Mouse (Mus musculus) adrenal gland, postnatal 25 days (tissue): ENCODE results near the gene Sipa1l2. TPM values are rescaled to one million over a fixed set of nuclear protein-coding genes. Genes with fewer than 3 reads are reported as not detected.
"Not testable (repeated sequence)": the region's sequence is repeated elsewhere in the genome, so short reads cannot be mapped to it uniquely, and the experiment has no call there.

Source experiments
- DNase-seq: peaks from one replicate; pipeline ENCODE4 v3.0.0; 2021; ENCODE audit warnings: mixed read lengths
- total RNA-seq: library from RNA; stranded (reverse); gene quantifications from 2 replicates; pipeline ENCODE4 v1.2.3, GENCODE M21; 2021

Gene Sipa1l2
- total RNA-seq, 1 experiment from 2014 or later, result 79.1 TPM

- DNase-seq, result no peak
Measured at GRCm38 (mm10) chr8:125406453-125406852, 163.2 kb downstream of the Sipa1l2 start.

DNA sequence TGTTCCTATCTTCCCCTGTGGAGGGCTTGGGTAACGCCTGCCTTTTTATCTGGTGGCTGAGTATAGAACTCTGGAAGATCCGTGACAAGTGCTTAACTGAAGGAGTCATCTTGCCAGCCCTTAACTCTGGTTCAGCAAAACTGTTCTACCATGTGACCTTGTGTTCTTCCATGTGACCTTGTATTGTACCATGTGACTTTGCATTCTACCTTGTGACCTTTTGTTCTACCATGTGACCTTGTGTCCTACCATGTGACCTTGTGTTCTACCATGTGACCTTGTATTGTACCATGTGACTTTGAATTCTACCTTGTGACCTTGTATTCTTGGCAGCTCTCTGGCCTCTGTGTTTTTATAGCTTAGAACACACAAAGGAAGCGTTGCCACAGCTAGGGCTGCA lies 168.3 kb downstream of the Sipa1l2 start:
- DNase-seq, result no peak

- no peak for DNase-seq
Measured at GRCm38 (mm10) chr8:125397981-125398380, 171.6 kb downstream of the Sipa1l2 start.

DNA sequence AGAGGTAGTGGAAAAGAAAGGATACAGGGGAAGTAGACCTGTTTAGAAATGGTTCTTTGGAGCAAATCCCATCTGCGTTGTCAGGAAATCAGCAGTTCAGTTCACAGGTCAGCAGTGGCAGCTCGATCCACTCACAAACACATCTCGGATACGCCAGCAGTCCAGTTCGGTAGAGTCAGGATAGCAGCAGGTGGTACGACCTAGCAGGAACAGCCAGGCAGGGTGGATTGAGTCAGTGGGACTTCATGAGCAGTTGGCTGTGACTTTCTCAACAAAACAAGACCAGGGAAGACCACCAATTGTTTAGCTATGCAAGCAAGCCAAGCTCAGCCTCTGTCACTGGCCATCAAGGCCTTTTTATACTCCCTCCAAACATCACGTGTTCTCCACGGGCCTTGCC lies 173.9 kb downstream of the Sipa1l2 start:
- not testable (repeated sequence) for DNase-seq

DNA sequence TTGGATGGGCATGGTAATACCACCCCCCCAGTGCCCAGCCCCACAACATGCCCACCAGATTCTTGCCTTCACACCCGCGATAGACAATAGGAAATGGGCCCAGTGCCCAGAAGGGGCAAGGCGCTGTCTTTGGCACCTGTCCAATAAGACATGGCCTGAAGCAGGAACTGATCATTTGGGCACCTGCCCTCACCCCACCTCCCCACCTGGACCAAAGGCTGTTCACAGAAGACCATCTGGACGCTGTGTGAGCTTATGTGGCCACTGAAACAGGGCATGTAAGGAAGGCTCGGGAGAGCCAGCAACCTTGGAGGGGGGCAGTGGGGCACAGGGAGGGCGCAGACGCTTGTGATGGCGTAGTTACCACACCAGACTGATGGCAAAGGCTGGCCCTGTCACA lies 174.6 kb downstream of the Sipa1l2 start:
- no peak for DNase-seq

DNA sequence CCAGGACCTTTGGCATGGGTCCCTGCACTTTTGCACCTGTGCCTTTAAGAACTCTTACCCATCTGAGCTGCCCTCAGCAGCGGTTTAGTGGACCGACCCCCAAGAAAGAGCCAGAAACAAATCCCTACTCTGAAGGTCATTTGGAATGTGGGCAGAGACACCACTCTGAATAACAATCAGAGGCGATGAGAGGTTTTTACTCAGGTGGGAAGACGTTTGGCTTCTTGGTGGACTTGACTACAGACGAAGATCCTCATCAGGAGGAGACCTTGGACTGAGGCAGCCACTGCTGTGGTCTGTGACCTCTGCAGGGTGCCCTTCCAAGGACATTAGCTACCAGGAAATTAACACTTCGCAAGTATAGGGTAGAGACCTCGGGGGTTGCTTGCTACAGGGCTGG lies 177.9 kb downstream of the Sipa1l2 start:
- no peak for DNase-seq

- DNase-seq, result no peak
Measured at GRCm38 (mm10) chr8:125391271-125391670, 178.3 kb downstream of the Sipa1l2 start.

DNA sequence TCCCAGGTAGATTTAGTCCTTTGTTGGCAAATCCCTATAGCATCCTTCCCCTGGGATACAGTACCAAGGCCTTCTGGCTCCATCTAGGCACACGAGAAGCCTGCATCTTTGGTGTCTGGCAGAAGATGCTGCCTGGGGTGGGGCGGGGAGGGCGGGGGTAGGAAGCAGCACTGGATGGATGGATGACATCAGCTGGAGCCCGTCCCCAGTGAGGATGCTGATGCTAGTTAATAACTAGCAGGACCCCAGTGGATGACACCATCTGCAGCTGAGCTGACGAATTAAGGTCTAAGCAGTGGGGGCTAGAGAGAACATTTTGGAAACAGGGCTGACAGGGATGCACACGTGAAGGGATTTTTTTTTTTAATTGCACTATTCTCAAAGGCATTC lies 179.1 kb downstream of the Sipa1l2 start:
- no peak for DNase-seq

DNA sequence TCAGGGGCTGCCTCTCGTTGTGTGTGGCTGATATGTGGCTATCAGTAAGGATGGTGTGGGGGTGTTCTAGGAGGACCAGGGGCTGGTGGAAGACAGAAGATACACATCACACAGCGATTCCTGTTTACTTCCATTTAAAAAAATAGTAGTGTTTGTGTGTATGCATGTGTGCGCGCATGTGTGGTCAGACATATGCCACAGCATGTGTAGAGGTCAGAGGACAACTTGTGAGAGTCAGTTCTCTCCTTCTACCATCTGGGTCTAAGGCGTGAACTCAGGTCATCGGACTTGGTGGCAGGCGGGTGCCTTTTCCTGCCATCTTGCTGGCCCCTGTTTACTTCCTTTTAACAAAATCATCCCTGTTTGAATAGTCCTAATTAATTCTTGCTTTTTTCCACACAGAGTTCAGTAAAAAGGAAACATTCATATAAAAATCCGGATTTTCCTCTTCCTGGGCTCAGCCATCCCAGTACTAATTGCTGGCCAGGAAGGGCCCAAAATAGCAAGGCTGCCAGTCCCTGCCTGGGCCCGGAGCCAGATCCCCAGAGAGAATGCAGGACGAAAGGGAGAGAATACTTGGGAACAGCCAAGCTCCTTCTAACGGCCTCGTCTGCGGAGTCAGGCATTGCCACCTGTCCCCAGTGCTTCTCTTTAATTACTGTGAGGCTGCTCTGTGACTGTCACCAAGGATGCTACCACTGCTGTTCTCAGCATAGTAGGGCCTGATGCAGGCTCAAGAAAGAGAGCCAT lies 179.7 kb downstream of the Sipa1l2 start:
- peak; percentile 87 for DNase-seq

DNA sequence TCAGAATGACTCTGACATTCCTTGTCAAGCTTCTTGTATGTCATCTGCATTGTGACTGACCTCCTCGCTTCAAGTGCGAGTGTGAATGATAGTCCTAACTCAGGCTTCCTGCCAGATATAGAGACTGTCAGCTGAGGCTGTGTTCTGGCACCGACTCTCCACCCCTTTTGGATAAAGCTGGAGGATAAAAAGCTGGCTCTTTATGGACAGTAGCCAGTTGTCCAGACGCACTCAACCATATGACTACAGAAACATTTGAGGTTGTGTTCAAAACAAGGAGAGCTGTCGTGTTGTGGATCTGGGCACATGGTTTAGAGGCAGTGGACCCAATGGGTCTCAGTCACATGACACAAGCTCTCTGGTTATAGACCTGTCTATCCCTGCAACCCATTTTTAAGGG lies 180.3 kb downstream of the Sipa1l2 start:
- peak; percentile 18 for DNase-seq

DNA sequence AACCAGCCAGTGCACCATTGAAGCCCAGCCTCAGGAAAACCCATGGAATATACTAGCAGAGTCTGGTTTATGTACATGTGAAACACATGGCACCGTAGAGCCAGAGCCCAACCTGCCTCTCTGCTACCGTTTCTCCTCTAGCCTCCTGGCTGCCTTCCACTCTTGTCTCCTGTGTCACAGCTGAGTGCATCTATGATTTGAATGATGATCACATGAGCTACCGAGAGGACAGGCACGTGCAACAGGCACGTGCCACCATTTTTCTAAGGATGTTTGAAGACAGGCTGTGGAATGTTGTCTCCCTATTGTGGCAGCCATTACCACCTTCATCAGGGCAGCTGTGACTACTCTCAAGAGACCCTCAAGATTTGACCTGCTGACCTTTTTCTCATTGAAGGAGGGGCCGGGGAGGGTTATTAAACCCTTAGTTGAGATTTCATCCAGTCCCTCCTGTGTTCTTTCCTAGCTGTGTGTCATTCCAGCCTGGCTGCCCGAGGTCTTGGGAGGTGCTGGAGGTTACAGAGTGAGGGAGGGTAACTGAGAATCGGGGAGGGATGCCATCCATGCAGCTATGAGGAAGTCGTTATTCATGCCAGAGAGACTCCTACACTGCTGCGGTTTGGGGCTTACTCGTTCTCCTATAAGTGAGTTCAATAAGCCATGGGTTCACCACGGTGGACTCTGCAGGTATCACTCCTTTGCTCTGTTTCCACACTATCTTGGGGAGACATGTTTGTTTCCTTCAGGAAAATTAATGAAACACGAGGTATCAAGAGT lies 181.0 kb downstream of the Sipa1l2 start:
- DNase-seq, result no peak

GRCm38 (mm10) chr8:125385519-125386150 lies 184.0 kb downstream of the Sipa1l2 start:
- DNase-seq, result peak; percentile 75

DNA sequence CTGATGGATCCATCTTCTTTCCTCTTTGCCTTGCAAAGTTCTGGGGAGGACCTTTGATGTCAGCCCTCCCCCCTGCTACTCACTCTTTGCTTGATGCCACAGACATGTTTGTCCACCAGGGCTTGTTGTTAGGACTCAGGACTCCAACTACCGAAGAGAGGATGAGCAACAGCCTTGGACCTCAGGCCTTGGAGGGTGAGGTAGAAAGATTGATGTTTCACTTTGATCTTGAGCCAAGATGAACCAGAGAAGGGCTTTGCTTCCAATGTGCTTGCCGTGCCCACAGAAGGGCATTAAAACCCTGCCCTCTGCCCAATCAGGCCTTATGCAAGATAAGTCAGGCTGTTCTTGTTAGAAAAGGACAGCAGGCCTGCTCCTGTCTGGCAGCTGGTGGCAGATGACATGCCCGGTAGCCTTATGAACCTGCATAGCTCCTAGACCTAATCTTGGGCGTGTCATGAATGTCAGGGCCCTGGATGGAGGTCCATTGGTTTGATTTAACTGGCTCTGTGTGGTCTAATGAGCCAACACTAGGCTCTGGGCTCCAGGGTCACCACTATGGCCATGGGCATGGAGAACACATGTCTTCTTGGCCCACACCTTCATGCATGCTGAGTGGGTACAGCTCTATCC lies 184.9 kb downstream of the Sipa1l2 start:
- DNase-seq, result peak; percentile 38

- no peak for DNase-seq
Measured at GRCm38 (mm10) chr8:125381674-125382073, 187.9 kb downstream of the Sipa1l2 start.

- DNase-seq, result no peak
Measured at GRCm38 (mm10) chr8:125379939-125380338, 189.7 kb downstream of the Sipa1l2 start.

DNA sequence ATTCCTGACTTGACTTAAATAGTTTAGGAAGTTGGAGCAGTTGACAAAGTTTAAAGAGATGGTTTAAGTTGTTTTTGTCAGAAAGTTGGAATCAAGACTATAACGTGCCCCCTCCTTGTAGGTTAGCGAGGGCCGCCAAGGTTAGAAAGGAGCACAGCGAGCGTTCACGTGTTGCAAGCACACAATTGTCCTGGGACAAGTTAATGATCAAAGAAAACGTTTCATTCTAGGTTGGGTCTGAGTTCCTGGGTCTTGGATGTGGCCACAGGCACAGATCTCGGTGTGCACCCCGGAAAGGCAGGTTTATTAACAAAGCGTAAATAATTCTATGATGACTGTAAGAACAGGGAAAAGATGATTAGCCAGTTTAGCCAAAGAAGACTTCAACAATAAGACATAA lies 190.5 kb downstream of the Sipa1l2 start:
- DNase-seq, result no peak

GRCm38 (mm10) chr8:125377704-125378103 lies 191.9 kb downstream of the Sipa1l2 start:
- no peak for DNase-seq

DNA sequence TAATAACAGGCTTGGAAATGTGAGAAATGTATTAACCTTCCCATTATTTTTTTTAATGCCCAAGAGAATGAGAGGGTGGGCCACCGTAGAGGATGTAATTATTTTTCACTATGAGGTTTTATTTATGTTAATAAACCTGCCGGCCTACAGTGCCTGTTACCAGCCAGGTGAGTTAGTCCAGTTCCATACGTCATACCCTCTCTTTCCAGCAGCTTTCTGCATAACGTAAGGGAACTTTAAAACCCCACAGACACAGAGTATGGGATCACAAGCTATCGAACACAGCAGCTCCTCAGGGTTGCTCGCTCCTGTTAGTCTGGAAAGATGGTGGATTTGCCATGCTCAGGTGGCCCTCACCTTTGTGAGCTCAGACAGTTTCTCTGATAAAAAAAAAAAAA lies 193.2 kb downstream of the Sipa1l2 start:
- no peak for DNase-seq

- DNase-seq, result no peak
Measured at GRCm38 (mm10) chr8:125375659-125376447, 193.8 kb downstream of the Sipa1l2 start.

- no peak for DNase-seq
Measured at GRCm38 (mm10) chr8:125372596-125372995, 197.0 kb downstream of the Sipa1l2 start.

- peak; percentile 62 for DNase-seq
Measured at GRCm38 (mm10) chr8:125369491-125370236, 199.9 kb downstream of the Sipa1l2 start.
